ENCODE assay signal across 8 mouse cellular contexts in genomic region chr11:94043998-94044985, GRCm38 (mm10). TPM values are rescaled to one million over a fixed set of nuclear protein-coding genes. Genes with fewer than 3 reads are reported as not detected.
A peak's percentile ranks its signal among the peaks of the same experiment; 100 is the strongest.
DNase-seq lines count a peak whose midpoint lies in the region; ATAC-seq lines count a peak whose summit lies in the region.

No protein-coding gene starts in this region.

- peaks cover 22% of the 10 kb centered on the region for H3K4me1 ChIP-seq in forebrain, embryonic 14.5 days (ENCODE audit: control insufficient read depth, insufficient read depth, low read length)
- H3K4me1 ChIP-seq in heart, embryonic 15.5 days (replicated peaks) = peaks cover 5% of the 10 kb centered on the region
- peaks cover 14% of the 10 kb centered on the region; the same call in 1 of the 2 replicates for H3K4me1 ChIP-seq in neural tube, embryonic 11.5 days (ENCODE audit: control insufficient read depth, insufficient read depth, low read length)

- peak overlapping the region; percentile 68 for H3K4me2 ChIP-seq in forebrain, embryonic 14.5 days (ENCODE audit: low read length)
- H3K4me2 ChIP-seq in heart, embryonic 15.5 days = peak overlapping the region; percentile 60
- peak overlapping the region; percentile 55 for H3K4me2 ChIP-seq in neural tube, embryonic 11.5 days (ENCODE audit: low read depth)

- peak overlapping the region; percentile 90 for H3K9ac ChIP-seq in forebrain, embryonic 14.5 days (ENCODE audit: low read length)
- peak overlapping the region; percentile 47 for H3K9ac ChIP-seq in heart, embryonic 15.5 days
- H3K9ac ChIP-seq in neural tube, embryonic 11.5 days (ENCODE audit: low read length) = peak overlapping the region; percentile 76

- peak overlapping the region; percentile 47 for H3K4me3 ChIP-seq in forebrain, embryonic 14.5 days (ENCODE audit: low read depth, low read length)
- H3K4me3 ChIP-seq in heart, embryonic 15.5 days = peak overlapping the region; percentile 54
- peak overlapping the region; percentile 73 for H3K4me3 ChIP-seq in neural tube, embryonic 11.5 days (ENCODE audit: low read depth, low read length)

- H3K36me3 ChIP-seq in forebrain, embryonic 14.5 days (ENCODE audit: control insufficient read depth, insufficient read depth, low read length) = peaks cover 10% of the 10 kb centered on the region
- peaks cover 8% of the 10 kb centered on the region; the same call in 1 of the 2 replicates for H3K36me3 ChIP-seq in heart, embryonic 15.5 days
- H3K36me3 ChIP-seq in neural tube, embryonic 11.5 days (ENCODE audit: control insufficient read depth, insufficient read depth, low read length) = no peaks in the 10 kb centered on the region; the same call in 1 of the 2 replicates

- no peaks in the 10 kb centered on the region for H3K9me3 ChIP-seq in forebrain, embryonic 14.5 days (replicated peaks; ENCODE audit: control insufficient read depth, low read length)
- H3K9me3 ChIP-seq in heart, embryonic 15.5 days (replicated peaks) = no peaks in the 10 kb centered on the region
- no peaks in the 10 kb centered on the region for H3K9me3 ChIP-seq in neural tube, embryonic 11.5 days (ENCODE audit: control insufficient read depth, low read length)

- DNase-seq in ES-CJ7 (ENCODE audit: low read depth, low spot score) (peak; percentile 67), liver (peak; percentile 58)
- DNase-seq in cerebellum, adult 11-12 months = peak; percentile 95
- DNase-seq in forebrain, embryonic 14.5 days (ENCODE audit: low spot score) = peak; percentile 100
- DNase-seq in kidney, postnatal 10 days = peak; percentile 92
- DNase-seq in neural tube, embryonic 11.5 days (ENCODE audit: low spot score) = peak; percentile 94
- peak; percentile 64 for DNase-seq in urinary bladder, postnatal 14 days (ENCODE audit: low spot score)

- under 1% methylated on average over 22 of the region's 22 CpGs for WGBS in forebrain, embryonic 14.5 days
- WGBS in heart, embryonic 15.5 days = 9% methylated on average over 22 of the region's 22 CpGs
- WGBS in neural tube, embryonic 11.5 days = 3% methylated on average over 22 of the region's 22 CpGs

- H3K27me3 ChIP-seq in forebrain, embryonic 14.5 days (replicated peaks; ENCODE audit: control insufficient read depth, insufficient read depth, low read length) = no peaks in the 10 kb centered on the region
- H3K27me3 ChIP-seq in heart, embryonic 15.5 days = no peaks in the 10 kb centered on the region
- H3K27me3 ChIP-seq in neural tube, embryonic 11.5 days (ENCODE audit: control insufficient read depth, insufficient read depth, low read length) = no peaks in the 10 kb centered on the region

- H3K27ac ChIP-seq in forebrain, embryonic 14.5 days (ENCODE audit: low read depth, low read length) = peak overlapping the region; percentile 98
- H3K27ac ChIP-seq in heart, embryonic 15.5 days = peak overlapping the region; percentile 76
- H3K27ac ChIP-seq in neural tube, embryonic 11.5 days (ENCODE audit: low read depth, low read length) = peak overlapping the region; percentile 98

- peak; percentile 99 for ATAC-seq in forebrain, embryonic 14.5 days
- peak; percentile 95 for ATAC-seq in heart, embryonic 15.5 days (replicated peaks; ENCODE audit: insufficient number of reproducible peaks, insufficient read depth, low FRiP score, low read depth)
- ATAC-seq in neural tube, embryonic 11.5 days (ENCODE audit: insufficient read depth, low FRiP score, low TSS enrichment) = peak; percentile 96

RNA-seq across cellular contexts. Expression of gene Spag9, which starts 48.4 kb away (rescaled TPM):
- polyA plus RNA-seq in forebrain, embryonic 14.5 days (2014; fragmentation: Nextera tagmentation; extraction: Ambion mirVana) = 89.6 and 109 TPM in 2 replicates
- 33.7 and 34.1 TPM in 2 replicates for polyA plus RNA-seq in heart, embryonic 15.5 days (2015; fragmentation: Nextera tagmentation; extraction: Ambion mirVana)
- 85.6 and 86.6 TPM in 2 replicates for polyA plus RNA-seq in neural tube, embryonic 11.5 days (2014; fragmentation: Nextera tagmentation; extraction: Ambion mirVana)

Comparison
In these comparisons a context has a peak if more than half of its experiments do, and no peak if none do; other contexts are left out.
1. Peak in every context shown above with its lines: DNase-seq, ATAC-seq, H3K4me3 ChIP-seq and H3K27ac ChIP-seq.